Mouse (Mus musculus): ENCODE data around the gene Banp.

Banp gene

GRCm38 (mm10) chr8:122071193-122071592, 121.6 kb downstream of the Banp start:
- DNase-seq, result no peak

- no peak for DNase-seq
Observed at GRCm38 (mm10) chr8:122073964-122074363, 124.4 kb downstream of the Banp start.

GRCm38 (mm10) chr8:122074442-122074841, 124.9 kb downstream of the Banp start:
- DNase-seq, result no peak

DNA sequence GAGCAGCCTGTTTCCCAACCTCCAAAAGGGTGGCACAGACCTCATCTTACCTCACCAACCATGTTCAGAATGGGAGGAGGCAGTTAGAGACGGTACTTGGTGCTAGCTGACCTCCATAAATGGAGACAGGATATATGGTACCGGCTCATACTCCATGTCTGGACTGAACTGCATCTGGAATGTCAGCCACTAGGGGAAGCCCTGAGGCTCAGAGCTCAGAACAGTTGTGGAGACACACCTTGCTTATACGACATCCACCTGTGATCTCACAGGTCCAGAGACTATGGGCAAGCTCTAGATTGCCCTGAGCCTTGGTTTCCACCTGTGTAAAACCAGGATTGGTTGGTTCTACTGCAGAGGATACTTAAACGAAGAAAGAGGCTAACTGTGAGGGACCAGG, 125.4 kb downstream of the Banp start:
- DNase-seq, result no peak

- peak; percentile 25 for DNase-seq
Observed at GRCm38 (mm10) chr8:122076183-122076842, 126.8 kb downstream of the Banp start.

DNA sequence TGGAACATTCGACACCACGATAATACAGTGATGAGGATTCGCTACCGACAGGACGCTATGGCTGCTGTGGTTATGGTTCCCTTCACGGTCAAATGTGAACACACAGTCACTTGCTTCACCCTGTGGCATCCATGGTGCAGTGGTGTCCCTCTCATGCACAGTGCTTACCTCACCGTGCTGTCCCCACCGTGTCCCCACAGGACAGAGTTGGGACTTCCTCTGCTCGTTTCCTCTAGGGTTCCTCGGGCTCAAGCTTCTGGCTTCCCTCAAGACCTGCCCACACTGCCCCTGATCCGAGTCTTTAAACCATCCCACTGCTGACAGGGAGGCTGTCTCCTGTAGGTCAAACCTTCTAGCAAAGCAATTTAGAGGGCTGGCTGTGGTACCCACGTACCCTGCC, 128.8 kb downstream of the Banp start:
- no peak for DNase-seq

Measured in embryo, embryonic 11 days (tissue).